Mouse (Mus musculus): Measurements from ENCODE around the gene Cx3cr1.

The Cx3cr1 gene

GRCm38 (mm10) chr9:120082691-120083090, 13.0 kb upstream of the Cx3cr1 start:
- no peak for DNase-seq (ENCODE audit: low spot score in 2 of 2)

GRCm38 (mm10) chr9:120081967-120082366, 12.3 kb upstream of the Cx3cr1 start:
- DNase-seq (ENCODE audit: low spot score in 2 of 2), result no peak

GRCm38 (mm10) chr9:120081247-120081646, 11.6 kb upstream of the Cx3cr1 start:
- no peak for DNase-seq (ENCODE audit: low spot score in 2 of 2)

- DNase-seq (ENCODE audit: low spot score in 2 of 2), result no peak
Measured at GRCm38 (mm10) chr9:120080546-120081108, 10.9 kb upstream of the Cx3cr1 start.

- DNase-seq (ENCODE audit: low spot score in 2 of 2), result no peak
Measured at GRCm38 (mm10) chr9:120079901-120080300, 10.2 kb upstream of the Cx3cr1 start.

- DNase-seq (ENCODE audit: low spot score in 2 of 2), result no peak
Measured at GRCm38 (mm10) chr9:120078241-120078640, 8.6 kb upstream of the Cx3cr1 start.

GRCm38 (mm10) chr9:120074516-120074915, 4.8 kb upstream of the Cx3cr1 start:
- no peak for DNase-seq (ENCODE audit: low spot score in 2 of 2)

- DNase-seq (ENCODE audit: low spot score in 2 of 2), result peak; percentile 52 to 78
Measured at GRCm38 (mm10) chr9:120073169-120073568, 3.5 kb upstream of the Cx3cr1 start.

- DNase-seq (ENCODE audit: low spot score in 2 of 2), result no peak
Measured at GRCm38 (mm10) chr9:120071251-120071650, 1.6 kb upstream of the Cx3cr1 start.

GRCm38 (mm10) chr9:120068047-120068446, 1.6 kb downstream of the Cx3cr1 start:
- DNase-seq (ENCODE audit: low spot score in 2 of 2), result no peak

- DNase-seq (ENCODE audit: low spot score in 2 of 2), result no peak
Measured at GRCm38 (mm10) chr9:120067609-120068008, 2.1 kb downstream of the Cx3cr1 start.

GRCm38 (mm10) chr9:120064317-120064716, 5.4 kb downstream of the Cx3cr1 start:
- DNase-seq (ENCODE audit: low spot score in 2 of 2), result no peak

GRCm38 (mm10) chr9:120058730-120059129, 10.9 kb downstream of the Cx3cr1 start:
- DNase-seq (ENCODE audit: low spot score in 2 of 2), result no peak

- no peak for DNase-seq (ENCODE audit: low spot score in 2 of 2)
Measured at GRCm38 (mm10) chr9:120056201-120056600, 13.5 kb downstream of the Cx3cr1 start.

- DNase-seq (ENCODE audit: low spot score in 2 of 2), result no peak
Measured at GRCm38 (mm10) chr9:120054545-120055277, 15.0 kb downstream of the Cx3cr1 start.

- no peak for DNase-seq (ENCODE audit: low spot score in 2 of 2)
Measured at GRCm38 (mm10) chr9:120049407-120049806, 20.3 kb downstream of the Cx3cr1 start.

GRCm38 (mm10) chr9:120048495-120048894, 21.2 kb downstream of the Cx3cr1 start:
- DNase-seq (ENCODE audit: low spot score in 2 of 2), result no peak

GRCm38 (mm10) chr9:120043115-120043514, 26.6 kb downstream of the Cx3cr1 start:
- no peak for DNase-seq (ENCODE audit: low spot score in 2 of 2)

GRCm38 (mm10) chr9:120037414-120037813, 32.3 kb downstream of the Cx3cr1 start:
- DNase-seq (ENCODE audit: low spot score in 2 of 2), result no peak

GRCm38 (mm10) chr9:120034375-120034774, 35.3 kb downstream of the Cx3cr1 start:
- DNase-seq (ENCODE audit: low spot score in 2 of 2), result no peak

GRCm38 (mm10) chr9:120032710-120033109, 37.0 kb downstream of the Cx3cr1 start:
- DNase-seq (ENCODE audit: low spot score in 2 of 2), result no peak

- no peak for DNase-seq (ENCODE audit: low spot score in 2 of 2)
Measured at GRCm38 (mm10) chr9:120030421-120030820, 39.3 kb downstream of the Cx3cr1 start.

GRCm38 (mm10) chr9:120029880-120030279, 39.8 kb downstream of the Cx3cr1 start:
- DNase-seq (ENCODE audit: low spot score in 2 of 2), result no peak
